Comparison of ENCODE assay signal across 9 mouse cellular contexts in genomic region chr9:13898510-13899305, GRCm38 (mm10).
DNase-seq lines count a peak whose midpoint lies in the region; ATAC-seq and TF ChIP-seq lines count a peak whose summit lies in the region.
"Had no signal": no experiment of that assay in that cellular context is flagged by ENCODE, and none has a peak within 500 bp of the region (broad histone marks: within the 10 kb centered on the region; RNA-seq: fewer than 3 reads in every experiment).

No protein-coding gene starts in this region.

- no peaks in the 10 kb centered on the region for H3K9me3 ChIP-seq in hindbrain, postnatal 0 days (ENCODE audit: low read length)
- no peaks in the 10 kb centered on the region for H3K9me3 ChIP-seq in intestine, embryonic 15.5 days

- no peak for TF ChIP-seq CTCF in hindbrain, postnatal 0 days (IDR thresholded peaks at IDR 0.05; ENCODE audit: low read depth)

- 40% methylated on average over 19 of the region's 19 CpGs for WGBS in hindbrain, postnatal 0 days
- 64% methylated on average over 19 of the region's 19 CpGs for WGBS in intestine, embryonic 15.5 days

- no peaks in the 10 kb centered on the region for H3K36me3 ChIP-seq in hindbrain, postnatal 0 days (ENCODE audit: insufficient read depth, low read length)
- H3K36me3 ChIP-seq in intestine, embryonic 15.5 days = no peaks in the 10 kb centered on the region

- H3K9ac ChIP-seq in hindbrain, postnatal 0 days (replicated peaks; ENCODE audit: low read length) = no peak overlapping the region
- H3K9ac ChIP-seq in intestine, embryonic 15.5 days = no peak overlapping the region

- peak; percentile 23 for DNase-seq in embryo, embryonic 10.5 days (ENCODE audit: low spot score)
- DNase-seq in embryo, embryonic 11 days = no peak
- DNase-seq in frontal cortex, postnatal 14 days (ENCODE audit: low spot score in 2 of 2) = peak; percentile 36 to 62
- peak; percentile 81 for DNase-seq in hindbrain, postnatal 0 days (ENCODE audit: low spot score)
- peak; percentile 71 for DNase-seq in right cerebral cortex, adult 18-20 months
- no peak for DNase-seq in urinary bladder, postnatal 36 days (ENCODE audit: low spot score in 2 of 2)

- H3K27ac ChIP-seq in hindbrain, postnatal 0 days = peak overlapping the region; percentile 67
- H3K27ac ChIP-seq in intestine, embryonic 15.5 days = no peak overlapping the region
- H3K27ac ChIP-seq: kidney, postnatal 0 days had no signal

- no peaks in the 10 kb centered on the region for H3K27me3 ChIP-seq in hindbrain, postnatal 0 days (ENCODE audit: insufficient read depth, low read length)
- H3K27me3 ChIP-seq in intestine, embryonic 15.5 days (replicated peaks) = no peaks in the 10 kb centered on the region

- 0 out of 2 replicates have a peak, but pooled peaks cover 4% of the 10 kb centered on the region for H3K4me1 ChIP-seq in hindbrain, postnatal 0 days (ENCODE audit: insufficient read depth, low read length)
- no peaks in the 10 kb centered on the region for H3K4me1 ChIP-seq in intestine, embryonic 15.5 days (replicated peaks)

- H3K4me3 ChIP-seq in hindbrain, postnatal 0 days (ENCODE audit: low read length) = no peak overlapping the region
- no peak overlapping the region for H3K4me3 ChIP-seq in intestine, embryonic 15.5 days (replicated peaks)

- no peak overlapping the region for H3K4me2 ChIP-seq in hindbrain, postnatal 0 days (ENCODE audit: low read depth, low read length)
- no peak overlapping the region for H3K4me2 ChIP-seq in intestine, embryonic 15.5 days (replicated peaks)

- peak; percentile 88 for ATAC-seq in hindbrain, postnatal 0 days
- ATAC-seq in intestine, embryonic 15.5 days = no peak
- no peak for ATAC-seq in granulocyte monocyte progenitor cell, adult 5-6 weeks (replicated peaks; ENCODE audit: poor library complexity, severe bottlenecking)

Comparison
In these comparisons a context has a peak if more than half of its experiments do, and no peak if none do; other contexts are left out.
1. DNase-seq: peak in embryo, embryonic 10.5 days (single experiment), frontal cortex, postnatal 14 days (2 of 2), hindbrain, postnatal 0 days (single experiment) and right cerebral cortex, adult 18-20 months (single experiment); none in embryo, embryonic 11 days (single experiment) and urinary bladder, postnatal 36 days (0 of 2).